Mouse (Mus musculus): ENCODE results near the gene Rassf5. TPM values are rescaled to one million over a fixed set of nuclear protein-coding genes. Genes with fewer than 3 reads are reported as not detected.

Gene Rassf5
- polyA plus RNA-seq (2014; fragmentation: Illumina TruSeq; extraction: RNeasy Lipid Tissue Mini Kit (QIAGEN cat#74804); ENCODE audit: low replicate concordance), result 5.5 TPM

GRCm38 (mm10) chr1:131245089-131245856 lies at the start of gene Rassf5:
Rassf5 (minus strand) TSS chr1:131245258.

GRCm38 (mm10) chr1:131279456-131279776 lies 34.4 kb upstream of the Rassf5 start, which contains the start of gene Ikbke:
Ikbke (minus strand) TSS chr1:131279606.

GRCm38 (mm10) chr1:131153018-131153629 lies 91.9 kb downstream of the Rassf5 start, which contains the start of gene Eif2d:
Eif2d (plus strand) TSS chr1:131153181.

GRCm38 (mm10) chr1:131138191-131139016 lies 106.7 kb downstream of the Rassf5 start, which contains the start of gene Dyrk3:
Dyrk3 (minus strand) TSS chr1:131138340.

Other genes with a start within 250 kb of the Rassf5 start
- 0.45 TPM for gene Il10, start 225.4 kb downstream of the Rassf5 start, polyA plus RNA-seq (2014; fragmentation: Illumina TruSeq; extraction: RNeasy Lipid Tissue Mini Kit (QIAGEN cat#74804); ENCODE audit: low replicate concordance)
- gene Mapkapk2, start 147.4 kb downstream of the Rassf5 start, polyA plus RNA-seq (2014; fragmentation: Illumina TruSeq; extraction: RNeasy Lipid Tissue Mini Kit (QIAGEN cat#74804); ENCODE audit: low replicate concordance), result 20.0 TPM
- 0.26 TPM for gene Dyrk3, start 106.9 kb downstream of the Rassf5 start, polyA plus RNA-seq (2014; fragmentation: Illumina TruSeq; extraction: RNeasy Lipid Tissue Mini Kit (QIAGEN cat#74804); ENCODE audit: low replicate concordance)
- gene Eif2d, start 92.1 kb downstream of the Rassf5 start, polyA plus RNA-seq (2014; fragmentation: Illumina TruSeq; extraction: RNeasy Lipid Tissue Mini Kit (QIAGEN cat#74804); ENCODE audit: low replicate concordance), result 15.0 TPM
- 22.3 TPM for gene Ikbke, start 34.3 kb upstream of the Rassf5 start, polyA plus RNA-seq (2014; fragmentation: Illumina TruSeq; extraction: RNeasy Lipid Tissue Mini Kit (QIAGEN cat#74804); ENCODE audit: low replicate concordance)

All from small intestine, adult 10 weeks (tissue).